Mouse (Mus musculus) small intestine, adult 2 months (tissue): ENCODE results near the gene Camk2n1. TPM values are rescaled to one million over a fixed set of nuclear protein-coding genes. Genes with fewer than 3 reads are reported as not detected.

Experiments used
- H3K27ac ChIP-seq: fragments of 200-500 bp; 2 replicates; pipeline ENCODE4 v1.5.1; 2012; ENCODE audit warnings: low read depth, low read length, control low read depth, inconsistent platforms; ENCODE audit not compliant: insufficient read depth
- H3K27me3 ChIP-seq: fragments of 200-500 bp; 2 replicates; pipeline ENCODE4 v1.6.1; 2012; ENCODE audit warnings: mild to moderate bottlenecking, moderate library complexity, low read length, inconsistent platforms; ENCODE audit not compliant: control insufficient read depth, insufficient read depth
- H3K36me3 ChIP-seq: fragments of 200-500 bp; 2 replicates; pipeline ENCODE4 v1.6.1; 2012; ENCODE audit warnings: mild to moderate bottlenecking, low read length, control low read depth, inconsistent platforms; ENCODE audit not compliant: control insufficient read depth, insufficient read depth
- H3K4me1 ChIP-seq: fragments of 200-500 bp; 2 replicates; pipeline ENCODE4 v1.6.1; 2012; ENCODE audit warnings: low read length, inconsistent platforms, mixed read lengths; ENCODE audit not compliant: control insufficient read depth, insufficient read depth, insufficient read length
- H3K4me3 ChIP-seq: fragments of 200-500 bp; 2 replicates; pipeline ENCODE4 v1.5.1; 2012; ENCODE audit warnings: low read depth, mild to moderate bottlenecking, control low read depth, inconsistent platforms, low read length, moderate library complexity
- CTCF ChIP-seq: fragments of 200-500 bp; IDR thresholded peaks from 2 replicates; pipeline ENCODE4 v1.5.1; 2012; ENCODE audit warnings: low read depth, mild to moderate bottlenecking, control low read depth, inconsistent platforms, low read length, moderate library complexity, mixed read lengths; ENCODE audit not compliant: insufficient replicate concordance, insufficient read length; ENCODE audit errors: extremely low read depth
- POLR2A ChIP-seq: fragments of 200-500 bp; IDR thresholded peaks from 2 replicates; pipeline ENCODE4 v1.6.1; 2012; ENCODE audit warnings: low read depth, mild to moderate bottlenecking, control low read depth, inconsistent platforms, low read length, moderate library complexity
- WGBS: fragments of 180-500 bp; shearing (Covaris S2); methylation state at CpG from one replicate; pipeline ENCODE4 v1.1.7; 2018; 5-methylcytosine and 5-hydroxymethylcytosine counted together
- polyA plus RNA-seq: library from polyadenylated mRNA; depleted of rRNA; stranded (reverse); fragments of >200 nt; gene quantifications from 2 replicates; pipeline ENCODE4 v1.2.3, GENCODE M21; 2012; rRNA removed

Camk2n1 gene
- polyA plus RNA-seq, 1 experiment = 93.9 TPM

- TF ChIP-seq CTCF (no peak), POLR2A (no peak)
- WGBS = 56% methylated on average over 5 of the region's 5 CpGs
- no peaks in the 10 kb centered on the region; the same call in 1 of the 2 replicates for H3K27me3 ChIP-seq
- peaks cover 3% of the 10 kb centered on the region; the same call in 1 of the 2 replicates for H3K4me1 ChIP-seq
- no peaks in the 10 kb centered on the region for H3K36me3 ChIP-seq
- no peak overlapping the region for H3K27ac ChIP-seq
- no peak overlapping the region for H3K4me3 ChIP-seq
Measured at GRCm38 (mm10) chr4:138501048-138501447, 46.9 kb downstream of the Camk2n1 start.

GRCm38 (mm10) chr4:138504632-138505101, 50.6 kb downstream of the Camk2n1 start:
- Histone ChIP-seq H3K4me3 (no peak overlapping the region), H3K27ac (no peak overlapping the region), H3K27me3 (no peaks in the 10 kb centered on the region; the same call in 1 of the 2 replicates), H3K36me3 (no peaks in the 10 kb centered on the region), H3K4me1 (no peaks in the 10 kb centered on the region)
- TF ChIP-seq POLR2A (no peak), CTCF (no peak)
- 5% methylated on average over 16 of the region's 16 CpGs for WGBS

- 8% methylated on average over 10 of the region's 10 CpGs for WGBS
- TF ChIP-seq CTCF (peak; percentile 66; the same call in 1 of the 2 replicates), POLR2A (no peak)
- H3K36me3 ChIP-seq = no peaks in the 10 kb centered on the region
- no peaks in the 10 kb centered on the region for H3K4me1 ChIP-seq
- H3K4me3 ChIP-seq = no peak overlapping the region
- H3K27ac ChIP-seq = no peak overlapping the region
- H3K27me3 ChIP-seq = no peaks in the 10 kb centered on the region; the same call in 1 of the 2 replicates
Measured at GRCm38 (mm10) chr4:138505171-138505870, 51.2 kb downstream of the Camk2n1 start.

- Histone ChIP-seq H3K4me3 (no peak overlapping the region), H3K27ac (no peak overlapping the region), H3K4me1 (no peaks in the 10 kb centered on the region), H3K36me3 (no peaks in the 10 kb centered on the region), H3K27me3 (no peaks in the 10 kb centered on the region; the same call in 1 of the 2 replicates)
- 47% methylated on average over 6 of the region's 6 CpGs for WGBS
- TF ChIP-seq CTCF (no peak), POLR2A (no peak)
Measured at GRCm38 (mm10) chr4:138507903-138508302, 53.8 kb downstream of the Camk2n1 start.

Other genes starting within 250 kb of the Camk2n1 start
- 8.4 and 19.6 TPM in 2 replicates for gene Hp1bp3, start 238.0 kb upstream of the Camk2n1 start, polyA plus RNA-seq
- gene Sh2d5, start 203.9 kb upstream of the Camk2n1 start, polyA plus RNA-seq = 0.41 and 0.79 TPM in 2 replicates
- 0.11 and 0.19 TPM in 2 replicates for gene Kif17, start 203.9 kb upstream of the Camk2n1 start, polyA plus RNA-seq
- gene Ddost, start 149.6 kb upstream of the Camk2n1 start, polyA plus RNA-seq = 150 and 244 TPM in 2 replicates
- gene Pink1, start 128.0 kb upstream of the Camk2n1 start, polyA plus RNA-seq = 54.9 and 134 TPM in 2 replicates
- 218 and 419 TPM in 2 replicates for gene Cda, start 86.3 kb upstream of the Camk2n1 start, polyA plus RNA-seq
- gene Fam43b, start 57.8 kb upstream of the Camk2n1 start, polyA plus RNA-seq = 0.08 TPM in 1 of 2 replicates, not detected in the other
- 21.1 and 29.5 TPM in 2 replicates for gene Mul1, start 19.6 kb upstream of the Camk2n1 start, polyA plus RNA-seq
- gene Vwa5b1, start 181.6 kb downstream of the Camk2n1 start, polyA plus RNA-seq = 0.05 and 0.61 TPM in 2 replicates